Mouse (Mus musculus): ENCODE measurements around the gene Capn7.

Gene Capn7

DNA sequence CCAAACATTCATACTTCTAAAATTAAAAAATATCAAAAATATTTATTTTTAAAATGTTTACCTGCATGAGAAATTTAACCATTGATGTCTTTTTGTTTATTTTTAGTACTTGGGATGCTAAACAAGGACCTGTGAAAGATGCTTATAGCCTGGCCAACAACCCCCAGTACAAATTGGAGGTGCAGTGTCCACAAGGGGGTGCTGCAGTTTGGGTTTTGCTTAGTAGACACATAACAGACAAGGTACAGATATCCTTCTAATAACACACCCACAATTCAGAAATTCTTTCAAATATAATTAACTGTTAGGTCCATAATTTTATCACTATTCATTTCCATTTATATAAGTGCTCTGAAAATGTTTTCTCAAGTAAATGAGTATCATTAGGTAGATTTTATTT lies 28.9 kb downstream of the Capn7 start:
- peak; percentile 37 for DNase-seq (ENCODE audit: low read depth, low spot score)

DNA sequence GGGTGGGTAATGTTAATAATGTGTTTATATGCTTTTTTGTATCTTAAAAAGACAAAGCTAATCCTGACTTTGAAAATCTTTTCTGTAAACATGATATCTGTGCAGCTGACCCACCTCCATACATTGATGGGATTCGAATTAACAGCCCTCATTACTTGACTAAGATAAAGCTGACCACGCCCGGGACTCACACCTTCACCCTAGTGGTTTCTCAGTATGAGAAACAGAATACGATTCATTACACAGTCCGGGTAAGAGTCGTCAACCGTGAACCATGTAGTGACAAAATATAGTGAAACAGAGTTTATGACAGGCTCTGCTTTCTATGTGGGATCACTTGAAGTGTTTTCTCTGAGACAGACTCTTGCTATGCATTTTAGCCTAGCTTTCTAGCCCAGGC lies 31.5 kb downstream of the Capn7 start:
- no peak for DNase-seq (ENCODE audit: low read depth, low spot score)

DNA sequence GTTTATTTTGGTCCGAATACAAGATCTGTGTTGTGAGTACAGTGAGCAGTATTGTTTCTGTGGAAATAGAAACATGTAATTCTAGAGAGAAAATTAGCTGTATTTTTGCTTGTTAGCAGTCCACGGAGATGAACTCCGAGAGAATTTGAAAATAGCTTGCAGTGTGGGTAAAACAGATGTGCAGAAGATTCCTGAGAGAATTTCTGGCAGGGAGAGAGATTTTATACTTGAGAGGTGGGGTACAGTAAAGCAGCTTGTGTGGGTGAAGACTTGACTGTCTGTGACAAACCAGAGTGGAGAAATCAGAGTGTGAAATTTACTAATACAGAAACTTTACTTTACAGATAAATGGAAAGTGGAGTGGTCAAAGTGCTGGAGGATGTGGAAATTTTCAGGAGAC lies 32.9 kb downstream of the Capn7 start:
- DNase-seq (ENCODE audit: low read depth, low spot score), result no peak

DNA sequence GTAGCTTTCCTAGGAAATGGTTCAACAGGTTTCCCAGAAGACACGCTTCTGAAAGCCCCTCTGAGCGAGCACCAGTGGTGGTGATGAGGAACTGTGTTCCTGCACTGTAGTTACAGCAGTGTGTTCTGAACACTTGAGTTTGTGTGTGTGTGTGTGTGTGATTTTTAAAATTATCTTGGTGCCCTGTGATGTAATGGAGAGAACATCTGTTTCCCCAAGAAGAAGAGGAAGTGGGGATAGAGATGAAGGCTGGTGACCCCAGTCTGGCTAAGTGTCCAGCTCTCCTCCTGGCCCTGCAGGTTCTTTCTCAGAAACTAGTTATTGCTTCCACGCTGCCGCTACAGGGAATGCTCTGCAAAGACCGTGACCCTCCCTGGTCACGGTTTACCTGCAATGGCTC lies 38.0 kb downstream of the Capn7 start:
- DNase-seq (ENCODE audit: low read depth, low spot score), result no peak

DNA sequence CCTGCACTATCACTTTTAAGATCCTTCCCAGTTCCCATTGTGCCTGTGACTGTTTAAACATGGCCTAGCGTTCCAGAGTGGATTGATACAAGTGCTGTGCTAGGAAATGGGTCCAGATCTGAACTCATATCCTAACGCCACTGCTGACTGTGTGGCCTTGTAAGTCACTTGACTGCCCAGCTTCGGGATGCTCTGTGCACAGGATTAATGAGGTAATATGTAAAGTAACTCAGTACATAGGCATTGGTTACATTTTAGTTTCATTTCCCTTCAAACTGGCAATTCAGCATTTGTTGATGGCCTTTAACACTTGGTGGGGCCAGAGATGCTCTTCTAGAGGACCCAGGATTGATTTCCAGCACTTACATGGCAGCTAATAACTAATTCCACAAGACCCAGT lies 39.9 kb downstream of the Capn7 start:
- no peak for DNase-seq (ENCODE audit: low read depth, low spot score)

DNA sequence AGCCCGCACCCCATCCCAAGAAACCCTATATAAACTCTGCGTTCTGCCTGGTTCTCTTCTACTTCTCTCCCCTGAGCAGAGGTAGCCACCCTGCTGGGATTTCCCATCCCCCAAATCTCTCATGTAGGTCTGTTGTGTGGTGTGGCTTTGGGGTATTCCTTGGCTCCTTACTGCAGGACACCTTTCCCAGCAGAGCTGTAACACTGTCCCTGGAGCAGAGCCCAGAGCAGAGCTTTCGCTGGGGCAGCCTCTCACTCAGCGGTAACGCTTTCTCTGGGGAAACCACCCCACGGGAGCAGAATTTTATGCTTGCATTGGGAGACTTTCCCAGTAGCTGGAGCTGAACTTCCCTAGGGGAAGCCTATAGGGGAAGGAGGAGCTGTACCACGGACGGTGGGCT lies 45.8 kb downstream of the Capn7 start:
- DNase-seq (ENCODE audit: low read depth, low spot score), result no peak

DNA sequence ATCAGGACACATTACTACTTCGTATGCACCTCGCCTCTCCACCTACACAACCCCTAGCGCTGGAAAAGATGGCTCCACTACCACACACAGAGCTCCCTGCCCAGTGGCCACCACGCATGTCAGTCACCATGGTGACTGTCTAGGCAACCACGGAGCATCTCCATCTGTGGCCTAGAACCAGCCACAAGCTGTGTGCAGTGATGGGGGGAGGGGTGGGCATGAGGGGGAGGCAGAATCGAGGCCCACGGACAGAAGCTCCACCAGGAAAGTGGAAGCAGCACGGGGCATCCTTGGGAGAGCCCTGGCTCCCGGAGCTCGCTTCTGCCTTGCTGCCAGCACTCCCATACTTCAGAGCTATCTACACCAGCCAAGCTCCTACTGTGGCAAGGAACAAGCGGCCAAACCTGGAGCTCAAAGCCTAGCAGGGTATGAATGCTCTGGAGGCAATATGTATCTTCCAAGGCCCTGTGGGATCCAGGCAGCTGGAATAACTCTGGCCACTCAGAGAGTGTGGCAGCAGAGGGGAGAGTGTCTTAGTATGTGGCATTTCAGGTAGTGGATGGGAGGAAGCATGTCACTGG lies 47.1 kb downstream of the Capn7 start:
- DNase-seq (ENCODE audit: low read depth, low spot score), result no peak

DNA sequence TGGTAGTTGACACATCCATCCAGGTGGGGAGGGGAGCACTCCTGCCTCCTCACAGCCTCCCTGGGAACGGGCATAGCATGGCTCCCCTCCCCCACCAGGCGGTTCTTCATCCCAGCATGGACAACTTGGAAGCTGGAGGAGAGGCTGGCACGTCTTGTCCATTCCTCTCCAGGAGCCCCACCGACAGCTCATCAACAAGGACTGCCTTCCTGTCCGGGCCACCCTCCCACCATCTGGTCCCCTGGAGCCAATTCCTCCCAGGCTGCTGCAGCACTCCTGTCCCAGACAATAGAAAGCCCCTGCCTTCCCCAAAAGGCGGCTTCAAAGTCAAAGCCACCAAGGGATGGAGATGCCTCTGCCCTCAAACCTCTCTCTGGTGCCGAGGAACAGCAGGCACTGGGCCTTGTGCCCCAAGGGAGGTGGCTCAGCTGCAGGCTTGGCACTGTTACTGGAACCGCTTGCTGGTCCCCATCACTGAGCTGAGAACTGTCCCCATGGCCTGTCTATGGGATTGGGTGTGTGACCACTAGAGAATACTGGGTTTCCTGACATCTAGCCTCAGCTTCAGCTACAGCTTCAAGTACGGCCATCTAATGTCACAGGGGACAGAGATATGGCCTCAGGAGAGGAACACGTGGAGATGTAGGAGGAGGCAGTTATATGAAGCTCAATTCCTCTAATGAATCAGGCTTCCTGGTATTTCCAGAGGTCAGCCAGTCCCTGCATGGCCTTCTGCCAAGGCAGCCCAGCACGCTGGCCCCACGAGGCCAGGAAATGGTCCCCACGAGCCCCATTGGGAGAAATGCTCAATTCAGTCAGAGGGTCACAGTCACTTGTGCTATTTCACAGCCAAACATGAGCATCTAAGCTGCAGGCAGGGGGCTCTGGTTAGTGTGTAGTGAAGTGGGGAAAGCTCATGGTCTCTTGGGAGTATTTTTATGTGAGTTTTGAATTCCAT lies 48.2 kb downstream of the Capn7 start:
- no peak for DNase-seq (ENCODE audit: low read depth, low spot score)

DNA sequence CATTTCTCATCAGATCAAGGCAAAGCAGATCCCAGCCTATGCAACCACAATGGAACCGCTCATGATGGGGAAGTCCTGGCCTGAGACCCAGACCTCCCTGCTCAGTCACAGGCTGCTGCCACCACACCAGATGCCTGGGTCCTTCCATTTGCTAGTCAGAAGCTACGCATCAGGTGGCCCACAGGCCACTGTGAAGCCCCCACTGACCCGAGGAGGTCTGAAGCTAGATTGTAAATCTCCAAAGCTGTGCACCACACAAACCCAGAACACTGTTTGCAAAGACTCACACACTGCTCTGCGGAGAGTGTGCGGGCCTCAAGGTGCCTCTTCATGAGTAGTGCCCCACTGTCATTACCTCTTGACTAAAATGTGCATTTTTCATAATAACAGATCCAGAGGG lies 49.0 kb downstream of the Capn7 start:
- DNase-seq (ENCODE audit: low read depth, low spot score), result no peak

DNA sequence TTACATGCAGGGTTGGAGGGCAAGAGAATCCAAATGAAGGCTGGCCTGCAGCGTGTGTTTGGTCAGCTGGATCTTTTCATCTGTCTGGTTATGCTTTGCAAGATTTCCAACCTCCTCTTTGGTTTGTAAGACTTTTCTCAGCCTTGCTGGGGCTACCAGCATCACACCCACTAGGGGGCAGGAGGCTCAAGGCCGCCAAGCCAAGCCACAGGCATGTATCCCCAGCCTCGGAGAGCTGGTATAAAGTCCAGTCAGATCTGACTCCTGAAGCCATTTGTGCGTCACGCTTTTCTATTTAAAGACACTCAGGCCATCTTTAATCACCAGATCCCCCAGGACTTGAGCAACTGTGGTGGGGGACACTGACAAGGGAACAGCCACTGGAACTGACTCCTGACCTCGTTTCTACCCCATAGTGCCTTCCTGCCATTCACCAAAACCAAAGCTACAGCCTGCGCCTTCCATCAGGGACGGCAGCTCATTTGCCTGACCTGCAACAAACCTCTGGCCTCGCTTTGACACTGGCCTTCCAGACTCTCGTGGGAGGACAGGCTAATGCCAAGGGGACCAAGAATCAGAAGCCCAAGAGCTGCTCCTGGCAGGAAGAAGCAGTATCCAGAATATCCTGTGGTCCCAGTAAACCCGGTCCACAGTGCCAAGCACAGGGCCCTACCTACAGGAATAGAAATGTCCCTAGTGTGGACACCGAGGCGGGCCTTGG lies 49.7 kb downstream of the Capn7 start:
- DNase-seq (ENCODE audit: low read depth, low spot score), result peak; percentile 54

DNA sequence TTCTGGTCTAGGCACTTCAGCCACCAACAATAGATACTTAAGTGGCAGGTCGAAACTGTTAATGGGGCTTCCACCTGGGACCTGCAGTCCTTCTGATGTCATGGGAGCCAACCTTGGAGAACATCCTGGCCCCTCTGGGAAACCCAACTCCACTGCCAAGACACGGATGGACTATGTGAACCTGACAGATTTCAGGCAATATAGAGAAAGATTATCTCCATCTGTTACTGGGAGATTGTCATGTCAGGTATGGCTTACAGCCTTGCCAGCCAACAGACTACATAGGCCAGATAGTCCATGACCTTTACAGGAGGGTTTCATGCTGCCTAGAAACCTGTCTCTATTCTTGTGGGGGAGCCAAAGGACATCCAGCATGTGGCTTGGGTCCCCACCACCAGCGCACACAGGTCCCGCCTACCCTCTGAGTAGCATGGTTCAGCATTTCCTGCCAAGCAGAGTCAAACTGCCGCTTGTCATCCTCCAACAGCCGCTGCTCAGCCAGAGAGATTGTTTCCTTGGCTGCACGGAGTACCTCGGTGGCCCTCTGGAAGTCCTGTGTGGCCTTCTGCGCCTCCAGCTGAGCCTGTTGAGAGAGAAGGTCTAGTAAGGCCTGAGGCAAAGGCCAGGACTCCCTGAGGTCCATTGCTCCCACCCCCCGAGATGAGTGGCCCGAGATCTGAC lies 51.0 kb downstream of the Capn7 start:
- DNase-seq (ENCODE audit: low read depth, low spot score), result no peak

DNA sequence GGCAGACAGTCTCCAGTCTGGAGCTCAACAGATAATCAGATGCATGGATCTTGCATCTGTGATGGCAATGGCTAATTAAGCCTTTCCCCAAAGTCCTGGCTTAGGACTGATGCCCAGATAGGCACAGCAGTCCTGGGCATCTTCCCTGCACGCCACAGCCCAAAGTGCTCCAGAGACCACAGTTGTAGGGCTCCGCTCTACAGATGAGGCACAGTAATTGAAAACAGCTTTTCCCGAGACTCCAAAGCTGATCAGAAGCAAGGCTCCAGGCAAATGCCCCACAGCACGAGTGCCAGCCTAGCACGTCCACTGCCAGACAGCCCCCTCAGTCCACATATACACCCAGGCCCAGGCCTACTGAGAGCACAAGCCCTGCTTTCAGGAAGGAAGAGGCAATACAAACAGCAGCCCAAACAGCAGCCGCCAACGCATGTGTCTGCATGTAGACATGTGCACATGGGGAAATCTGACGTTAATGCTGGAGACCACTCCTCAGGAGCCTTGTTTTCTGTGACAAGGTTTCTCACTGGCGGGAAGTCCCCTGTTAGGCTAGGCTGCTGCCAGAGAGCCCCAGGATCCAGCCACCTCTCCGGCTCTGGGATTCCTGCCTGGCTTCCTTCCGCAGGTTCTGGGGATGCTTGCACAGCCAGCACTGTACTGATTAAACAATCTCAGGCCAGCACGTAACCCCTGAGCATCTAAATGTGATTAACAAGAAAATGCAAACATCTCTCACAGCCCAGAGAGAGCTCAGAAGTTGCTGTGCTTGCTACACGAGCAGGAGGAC lies 51.8 kb downstream of the Capn7 start:
- no peak for DNase-seq (ENCODE audit: low read depth, low spot score)

DNA sequence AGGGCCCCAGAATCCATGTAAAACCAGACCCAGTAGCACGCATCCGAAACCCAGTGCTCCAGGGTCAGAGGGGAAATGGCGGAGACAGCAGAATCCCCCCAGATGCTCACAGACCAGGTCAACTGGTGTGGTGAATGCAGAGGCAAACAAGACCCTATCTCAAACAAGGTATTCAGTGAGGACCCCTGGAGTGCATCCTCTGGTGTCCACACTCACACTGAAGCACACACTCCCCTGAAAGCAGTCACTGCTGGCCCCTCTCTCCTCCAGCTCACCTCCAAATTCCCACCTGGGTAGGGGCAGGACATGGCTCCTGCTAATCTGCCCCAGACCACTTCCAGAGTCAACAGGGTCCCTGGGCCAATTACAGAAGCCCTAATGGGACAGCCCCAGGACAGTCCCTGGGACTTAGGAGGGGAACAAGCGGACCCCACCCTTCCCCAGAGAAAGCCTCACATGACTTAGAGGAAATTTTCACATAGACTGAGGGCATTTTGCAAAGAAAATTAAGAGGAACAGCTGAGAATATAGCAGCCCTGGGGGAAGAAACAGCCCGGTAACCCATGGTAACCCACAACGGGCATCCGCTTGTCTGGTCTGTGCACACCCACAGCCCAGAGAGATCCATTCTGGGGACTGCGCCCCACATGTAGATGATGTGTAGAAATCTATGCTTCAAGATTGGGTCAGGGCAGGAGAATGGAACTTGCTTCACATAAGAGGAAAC lies 53.1 kb downstream of the Capn7 start:
- no peak for DNase-seq (ENCODE audit: low read depth, low spot score)

DNA sequence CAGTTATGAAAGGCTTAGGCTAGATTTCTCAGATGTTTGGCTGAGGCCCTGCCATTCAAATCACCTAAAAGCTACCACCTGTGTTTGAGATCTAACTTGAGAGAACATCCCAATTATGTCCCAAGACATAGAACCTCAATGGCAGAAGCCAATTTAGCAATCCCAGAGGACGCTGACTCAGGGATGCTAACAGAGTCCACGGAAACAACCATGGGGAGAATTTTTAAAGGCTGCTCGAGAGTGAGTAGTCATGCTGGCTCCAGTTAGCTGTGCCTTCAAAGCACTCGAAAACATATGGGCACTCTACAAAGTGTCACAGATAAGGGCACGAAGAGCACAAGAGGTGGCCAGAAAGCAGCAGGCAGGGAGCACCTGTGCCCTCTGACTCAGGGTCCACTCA lies 55.9 kb downstream of the Capn7 start:
- DNase-seq (ENCODE audit: low read depth, low spot score), result no peak

DNA sequence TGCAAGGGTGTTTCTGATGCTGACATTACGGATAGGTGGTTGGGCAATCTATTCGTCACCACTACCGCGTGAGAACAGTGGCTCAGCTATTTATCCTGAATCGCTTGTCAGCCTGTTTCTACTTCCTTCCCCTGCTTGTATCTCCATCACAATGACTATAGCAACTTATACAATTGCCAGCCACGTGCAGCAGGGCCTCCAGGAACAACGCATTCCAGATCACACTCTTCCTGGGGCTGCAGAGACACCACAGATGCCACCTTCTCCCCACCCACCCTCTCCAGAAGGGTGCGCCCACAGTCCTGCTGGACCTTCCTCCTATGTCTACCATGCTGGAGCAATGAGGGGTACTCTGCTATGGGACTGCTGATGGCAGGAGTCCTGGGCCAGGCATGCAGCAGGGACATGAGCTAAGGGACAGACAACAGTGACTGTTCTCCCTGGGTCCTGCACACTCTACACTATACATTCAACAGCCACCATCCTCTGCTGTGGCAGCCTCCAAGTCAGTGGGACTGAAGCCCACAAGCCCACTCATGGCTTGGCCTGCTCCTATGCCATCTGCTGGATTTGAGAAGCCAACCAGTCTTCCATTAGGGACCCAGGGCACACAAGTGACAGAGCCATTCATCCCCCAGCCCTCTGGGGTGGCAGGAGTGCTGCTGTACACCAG lies 56.6 kb downstream of the Capn7 start:
- DNase-seq (ENCODE audit: low read depth, low spot score), result no peak

DNA sequence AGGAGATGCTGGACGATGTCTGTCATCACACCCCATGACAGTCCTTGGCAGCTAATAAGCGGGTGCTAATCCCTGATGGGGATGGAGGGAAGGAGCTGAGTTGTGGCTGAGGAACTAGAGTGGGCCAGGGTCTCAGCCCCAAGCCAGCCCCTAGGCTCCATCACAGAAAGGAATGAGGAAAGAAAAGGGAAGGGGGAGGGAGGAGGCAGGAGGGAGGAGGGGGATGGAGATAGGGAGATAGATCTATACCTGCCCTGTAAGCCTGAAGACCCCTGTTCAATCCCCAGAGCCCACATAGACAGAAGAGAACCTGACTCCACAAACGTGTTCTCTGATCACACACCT lies 57.1 kb downstream of the Capn7 start:
- DNase-seq (ENCODE audit: low read depth, low spot score), result no peak

DNA sequence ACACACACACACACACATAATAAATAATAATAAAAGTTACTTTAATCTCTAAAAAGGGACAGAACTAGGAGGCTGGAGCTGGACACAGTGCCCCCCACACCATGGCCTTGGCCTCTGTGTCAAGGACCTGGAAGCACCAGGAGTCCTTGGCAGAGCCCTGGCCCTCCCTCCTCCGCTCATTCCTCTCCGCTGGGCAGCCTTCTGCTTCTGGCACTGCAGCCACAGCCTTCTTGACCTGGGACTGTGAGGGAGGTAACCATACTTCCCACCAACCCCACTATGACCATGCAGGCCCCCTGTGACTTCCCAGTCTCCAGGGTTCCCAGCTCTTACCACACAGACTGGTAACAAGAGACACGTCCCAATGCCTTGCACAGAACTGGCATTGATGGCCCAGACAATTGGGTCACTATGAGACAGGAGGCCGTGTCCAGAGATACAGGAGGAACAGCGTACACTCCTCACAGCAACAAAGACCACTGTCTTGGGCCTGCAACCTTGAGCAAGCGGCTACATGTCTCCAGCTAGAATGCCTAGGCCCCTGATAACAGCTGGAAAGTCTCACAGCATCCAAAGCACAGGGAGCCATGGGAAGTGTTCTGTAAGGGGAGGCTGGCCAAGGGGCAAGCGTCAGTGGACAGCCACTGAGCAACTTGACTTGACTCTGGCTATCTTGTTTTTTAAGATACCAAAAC lies 57.6 kb downstream of the Capn7 start:
- DNase-seq (ENCODE audit: low read depth, low spot score), result no peak

DNA sequence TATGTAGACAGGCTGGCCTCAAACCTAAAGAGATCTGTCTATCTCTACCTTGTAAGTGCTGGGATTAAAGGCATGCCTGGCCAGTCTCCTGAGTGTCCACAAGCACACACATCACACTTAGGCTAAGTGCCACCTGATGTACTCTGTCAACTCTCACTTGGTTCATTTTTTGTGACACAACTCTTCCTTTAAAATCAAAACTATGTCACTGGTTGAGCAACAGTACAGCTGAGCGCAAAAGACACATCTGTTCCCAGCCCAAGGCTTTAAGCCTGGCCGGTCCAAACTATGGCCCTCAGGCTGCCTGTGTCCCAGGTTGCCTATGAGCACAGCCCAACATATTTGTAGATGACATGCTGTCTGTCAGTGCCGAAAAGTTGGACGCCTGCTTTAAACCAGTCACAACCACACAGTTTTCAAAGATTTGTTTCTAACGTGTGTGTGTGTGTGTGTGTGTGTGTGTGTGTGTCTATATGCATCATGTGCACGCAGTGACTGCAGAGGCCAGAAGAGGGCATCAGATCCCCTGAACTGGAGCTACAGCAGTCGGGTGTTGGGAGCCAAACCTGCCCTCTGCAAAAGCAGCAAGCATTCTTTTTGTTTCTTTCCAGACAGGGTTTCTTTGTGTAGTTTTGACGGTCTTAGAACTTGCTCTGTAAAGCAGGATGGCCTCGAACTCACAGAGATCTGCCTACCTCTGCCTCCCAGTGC lies 58.5 kb downstream of the Capn7 start:
- DNase-seq (ENCODE audit: low read depth, low spot score), result no peak

DNA sequence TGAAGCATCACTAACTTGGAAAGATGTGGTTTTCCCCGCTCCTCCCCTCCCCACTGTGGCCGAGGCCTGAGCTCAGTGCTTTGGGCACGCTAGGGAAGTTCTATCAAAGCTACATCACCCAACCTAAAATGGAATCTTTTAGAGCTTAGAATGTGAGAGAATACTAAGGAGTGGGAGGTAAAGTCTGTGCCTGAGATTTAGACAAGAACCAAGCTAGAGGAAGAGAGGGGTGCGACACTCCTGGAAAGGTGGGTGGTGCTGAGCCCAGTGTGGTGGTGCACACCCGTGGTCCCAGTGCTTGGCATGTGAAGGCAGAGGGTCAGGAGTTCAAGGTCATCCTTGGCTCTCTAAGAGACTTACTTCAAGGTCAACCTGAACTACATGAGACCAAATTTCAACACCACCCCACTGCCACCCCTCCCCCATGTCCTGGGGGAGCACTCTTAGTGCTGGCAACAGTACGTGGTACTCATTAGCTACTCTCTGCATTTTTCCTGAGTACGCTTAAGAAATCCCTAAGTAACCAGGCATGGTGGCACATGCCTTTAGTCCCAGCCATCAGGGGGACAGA lies 59.3 kb downstream of the Capn7 start:
- DNase-seq (ENCODE audit: low read depth, low spot score), result no peak

Data from embryo, embryonic 11.5 days (tissue).